Mouse (Mus musculus): ENCODE results near the gene G530012D18Rik.
"Not testable (repeated sequence)": the region's sequence is repeated elsewhere in the genome, so short reads cannot be mapped to it uniquely, and the experiment has no call there.

Gene G530012D18Rik

DNA sequence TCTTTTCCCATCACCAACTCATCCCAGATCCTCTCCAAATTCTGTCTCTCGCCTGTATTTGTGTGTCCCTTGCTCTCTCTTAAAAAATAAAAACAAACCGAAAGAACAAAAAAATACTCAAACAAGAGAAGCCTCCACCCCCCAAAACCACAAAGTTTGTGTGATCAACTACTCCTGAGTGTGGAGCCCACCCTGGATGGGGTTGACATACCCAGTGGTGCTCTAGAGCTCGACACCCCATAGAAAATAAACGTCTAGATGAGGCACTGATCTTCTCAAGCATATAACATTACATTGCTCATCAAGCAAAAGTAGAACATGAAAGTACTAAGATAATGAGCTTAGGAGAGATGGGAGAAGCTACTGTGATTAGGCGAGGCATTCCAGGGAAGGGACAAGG, 41.7 kb downstream of the G530012D18Rik start:
- not testable (repeated sequence) for DNase-seq

DNA sequence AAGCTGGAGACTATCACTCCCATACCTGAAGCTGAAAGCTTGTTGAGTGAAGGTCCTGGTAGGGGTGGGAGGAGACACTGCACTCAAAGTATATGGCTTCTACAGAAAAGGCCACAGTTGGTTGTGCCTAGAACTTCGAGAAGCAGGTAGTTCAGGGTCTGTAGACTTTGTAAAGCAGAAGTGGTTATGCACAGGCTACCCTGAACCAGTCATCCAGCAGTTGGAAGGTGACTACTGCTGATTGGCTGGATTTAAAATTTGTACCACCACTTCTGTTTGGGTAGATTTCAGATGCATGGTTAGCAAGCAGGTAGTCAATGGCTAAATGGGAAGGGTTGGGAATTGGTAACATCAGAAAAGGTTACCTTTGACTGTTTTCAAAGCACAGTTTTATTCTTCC, 43.2 kb downstream of the G530012D18Rik start:
- DNase-seq = not testable (repeated sequence)

Data from right cerebral cortex, postnatal 25 days (tissue).